Mouse (Mus musculus) hematopoietic stem cell, adult 5-6 weeks (primary cell): ENCODE results near the gene Adamts1. TPM values are rescaled to one million over a fixed set of nuclear protein-coding genes. Genes with fewer than 3 reads are reported as not detected.

ENCODE experiments used
- ATAC-seq, 2 experiments: fragments of 125-278 bp in 1 of 2; replicated peaks in 1 of 2; 2 replicates each; pipeline ENCODE4 v1.8.0; 2016 to 2017; ENCODE audit warnings: inconsistent platforms in 2 of 2, mild to moderate bottlenecking in 2 of 2, moderate number of reproducible peaks in 2 of 2, low read depth in 1 of 2, moderate TSS enrichment in 1 of 2; ENCODE audit not compliant: low FRiP score in 2 of 2, poor library complexity in 2 of 2, severe bottlenecking in 2 of 2, insufficient read depth in 1 of 2, low TSS enrichment in 1 of 2
- total RNA-seq: library from RNA; stranded (forward); fragments of 172-1452, 232-1000 nt; gene quantifications from 2 replicates; pipeline ENCODE4 v1.2.3, GENCODE M21; 2017

The Adamts1 gene
- total RNA-seq, 1 experiment from 2014 or later = 1.7 TPM

- no peak for ATAC-seq
Measured at GRCm38 (mm10) chr16:85781076-85781475, 21.8 kb downstream of the Adamts1 start.

- peak in 1 of 2 experiments; percentile 48; a peak in 1 of 4 replicates for ATAC-seq
Measured at GRCm38 (mm10) chr16:85779775-85780174, 23.1 kb downstream of the Adamts1 start.

DNA sequence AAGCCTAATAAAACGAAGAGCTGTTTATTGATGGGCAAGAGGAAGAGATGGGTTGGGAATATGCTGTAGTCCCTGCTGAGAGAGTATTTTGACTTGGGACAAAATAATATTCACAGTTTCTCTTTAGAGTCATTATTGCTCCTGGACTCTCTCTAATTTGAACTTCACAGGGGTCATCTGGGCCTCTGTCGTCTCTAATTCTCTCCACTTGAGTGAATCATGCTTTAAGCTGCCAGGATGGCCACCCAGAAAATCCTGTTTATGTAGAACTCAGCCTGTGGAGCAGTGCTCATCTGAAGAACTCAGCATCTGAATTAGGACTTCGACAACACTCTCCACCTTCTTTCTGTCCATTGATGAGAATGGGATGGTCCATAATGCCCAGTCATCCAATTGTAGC is 30.6 kb downstream of the Adamts1 start:
- ATAC-seq = no peak

DNA sequence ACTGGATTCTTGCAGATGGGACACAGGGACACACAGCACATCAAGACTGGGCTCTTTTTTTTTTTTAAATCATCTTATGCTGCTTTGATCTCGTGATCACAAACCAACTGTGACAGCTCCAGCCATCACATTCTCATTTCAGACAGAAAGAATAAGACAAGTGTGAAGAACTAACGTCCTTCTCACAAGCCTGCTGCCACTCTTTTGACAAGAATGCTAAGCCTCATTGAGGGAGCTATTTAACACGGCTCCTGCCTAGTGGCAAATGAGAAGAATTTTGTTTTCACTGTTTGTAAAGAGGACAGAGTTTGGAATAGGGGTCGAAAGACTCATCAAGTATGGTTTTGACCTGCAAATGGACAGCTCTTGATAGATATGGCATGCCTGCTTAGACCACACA is 35.6 kb downstream of the Adamts1 start:
- no peak for ATAC-seq

- ATAC-seq = no peak
Measured at GRCm38 (mm10) chr16:85765697-85766096, 37.2 kb downstream of the Adamts1 start.

DNA sequence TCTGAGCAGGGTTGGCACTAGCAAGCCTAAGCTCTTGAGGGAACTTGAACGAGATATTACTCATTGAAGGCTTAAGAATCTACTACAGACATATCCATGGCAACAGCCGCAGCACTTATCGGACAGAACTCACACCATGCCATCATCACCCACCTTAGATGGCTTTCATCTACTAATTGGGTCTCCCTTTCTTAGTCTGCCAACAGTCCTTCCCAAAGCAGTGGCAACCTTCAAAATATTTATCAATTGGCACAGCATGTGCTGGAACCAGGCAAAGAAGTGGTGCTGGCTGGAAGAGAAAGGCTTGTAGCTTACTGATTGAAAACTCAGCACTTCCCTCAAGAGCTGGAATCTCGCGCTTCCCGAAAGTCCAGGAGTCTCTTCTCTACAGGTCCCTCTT is 37.7 kb downstream of the Adamts1 start:
- no peak for ATAC-seq

DNA sequence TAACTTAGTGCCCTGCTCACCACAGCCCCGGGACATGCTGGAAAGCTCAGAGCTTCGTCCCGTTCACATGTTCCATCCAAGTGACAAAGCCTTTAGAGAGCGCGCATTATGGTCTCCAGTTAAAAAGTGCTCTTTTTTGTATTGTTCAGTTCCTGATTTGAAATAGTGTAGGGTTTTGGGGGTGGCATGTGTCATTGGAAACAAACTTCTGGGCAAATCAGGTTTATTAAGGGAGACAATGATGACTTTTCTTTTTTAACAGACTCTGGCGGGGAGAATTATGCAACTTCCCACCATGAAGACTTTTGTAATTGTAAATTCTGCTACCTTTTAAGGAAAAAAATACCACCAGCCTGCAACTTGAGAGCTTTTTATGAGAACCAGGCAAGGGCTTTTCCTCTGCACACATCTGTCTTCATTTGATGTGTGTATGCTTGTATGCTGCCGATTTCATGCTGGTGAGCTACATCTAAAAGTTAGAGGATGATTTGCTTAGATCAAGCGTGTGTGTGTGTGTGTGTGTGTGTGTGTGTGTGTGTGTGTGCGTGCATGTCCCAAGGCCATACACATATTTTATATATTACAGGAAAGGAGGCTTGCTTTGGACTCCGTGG is 40.8 kb downstream of the Adamts1 start:
- no peak for ATAC-seq

- 0 out of 4 replicates have a peak, but pooled peaks have one; percentile 21 to 22 for ATAC-seq
Measured at GRCm38 (mm10) chr16:85760961-85761580, 41.8 kb downstream of the Adamts1 start.

- ATAC-seq = peak; percentile 45 to 46; a peak in 1 of 4 replicates
Measured at GRCm38 (mm10) chr16:85756101-85756819, 46.7 kb downstream of the Adamts1 start.

GRCm38 (mm10) chr16:85749335-85749734 is 53.6 kb downstream of the Adamts1 start:
- ATAC-seq = no peak

DNA sequence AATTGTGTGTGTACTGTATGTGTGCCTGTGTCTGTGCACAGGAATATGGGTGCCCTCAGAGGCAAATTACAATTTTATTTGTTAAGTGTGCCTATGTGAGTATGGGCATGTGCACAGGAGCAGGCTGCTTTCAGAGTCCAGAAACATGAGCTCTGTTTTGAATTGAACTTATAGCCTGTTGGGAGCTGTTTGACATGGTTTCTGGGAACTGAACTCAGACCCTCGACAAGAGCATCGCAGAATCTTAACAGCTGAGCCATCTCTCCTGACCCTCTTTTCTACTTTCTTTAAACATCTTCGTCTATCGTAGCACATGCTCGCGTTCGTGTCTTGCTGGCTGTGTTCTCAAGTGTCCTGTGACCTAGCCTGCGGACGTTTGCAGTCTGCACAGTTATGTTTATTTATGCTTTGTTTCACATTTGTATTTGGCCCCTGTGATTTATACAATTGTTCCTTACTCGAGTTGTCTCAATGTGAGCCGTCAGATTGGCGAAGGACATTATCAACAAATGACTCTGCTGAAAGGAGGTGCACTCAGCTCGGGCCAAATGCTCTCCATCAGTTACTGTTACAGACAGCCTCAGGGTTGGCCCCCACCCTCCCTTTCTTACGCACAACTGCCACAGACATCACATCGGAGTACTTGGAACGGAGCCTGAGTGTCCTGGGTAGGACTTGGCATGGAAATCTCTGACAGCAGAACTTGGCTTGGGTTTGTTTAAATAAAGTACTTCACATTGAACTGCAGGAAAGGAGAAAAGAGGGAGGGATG is 55.1 kb downstream of the Adamts1 start:
- no peak for ATAC-seq

DNA sequence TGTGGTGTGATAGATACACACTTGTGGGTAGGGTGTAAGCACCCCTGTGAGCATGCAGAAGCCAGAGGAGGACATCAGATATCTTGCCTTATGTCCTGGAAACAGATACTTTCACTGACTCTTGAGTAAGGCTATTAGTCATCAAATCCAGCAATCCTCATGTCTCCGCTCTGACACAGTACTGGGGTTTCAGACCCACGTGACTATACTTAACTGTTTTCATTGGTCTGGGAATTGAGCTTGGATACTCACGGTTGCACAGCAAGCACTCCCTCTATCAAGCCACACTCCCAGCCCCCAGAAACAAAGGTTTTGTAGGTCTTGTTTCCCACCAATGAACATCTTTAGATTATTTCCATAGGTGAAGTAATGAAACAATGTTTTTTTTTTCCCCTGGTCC is 56.5 kb downstream of the Adamts1 start:
- ATAC-seq = no peak

Other genes with a start within 250 kb of the Adamts1 start
- 0.05 and 0.50 TPM in 2 replicates for gene Cyyr1, start 249.7 kb downstream of the Adamts1 start, total RNA-seq
- 0.05 and 0.06 TPM in 2 replicates for gene Adamts5, start 98.7 kb upstream of the Adamts1 start, total RNA-seq